Mouse (Mus musculus) liver, embryonic 12.5 days (tissue): ENCODE data around the gene Trpt1. TPM values are rescaled to one million over a fixed set of nuclear protein-coding genes. Genes with fewer than 3 reads are reported as not detected.
A peak's percentile ranks its signal among the peaks of the same experiment; 100 is the strongest.

Source experiments
- ATAC-seq: fragments of 200-750 bp; cut with Nextera tagmentation; 2 replicates; pipeline ENCODE4 v1.8.0; 2017; ENCODE audit warnings: moderate number of reproducible peaks, mild to moderate bottlenecking, moderate library complexity
- H3K27ac ChIP-seq: fragments of 300-500 bp; sonication (generic); 2 replicates; pipeline ENCODE4 v1.5.1; 2016; ENCODE audit warnings: mild to moderate bottlenecking
- H3K27me3 ChIP-seq: fragments of 300-500 bp; sonication (generic); replicated peaks from 2 replicates; pipeline ENCODE4 v1.6.1; 2016; ENCODE audit warnings: mild to moderate bottlenecking, moderate library complexity
- H3K36me3 ChIP-seq: fragments of 300-500 bp; sonication (generic); 2 replicates; pipeline ENCODE4 v1.6.1; 2016; ENCODE audit warnings: mild to moderate bottlenecking, moderate library complexity
- H3K4me1 ChIP-seq: fragments of 300-500 bp; sonication (generic); 2 replicates; pipeline ENCODE4 v1.6.1; 2016
- H3K4me2 ChIP-seq: fragments of 300-500 bp; sonication (generic); 2 replicates; pipeline ENCODE4 v1.6.1; 2016; ENCODE audit warnings: mild to moderate bottlenecking, moderate library complexity
- H3K4me3 ChIP-seq: fragments of 300-500 bp; sonication (generic); 2 replicates; pipeline ENCODE4 v1.5.1; 2016; ENCODE audit warnings: mild to moderate bottlenecking, moderate library complexity
- H3K9ac ChIP-seq: fragments of 300-500 bp; sonication (generic); 2 replicates; pipeline ENCODE4 v1.6.1; 2016; ENCODE audit warnings: mild to moderate bottlenecking, moderate library complexity
- H3K9me3 ChIP-seq: fragments of 300-500 bp; sonication (generic); replicated peaks from 2 replicates; pipeline ENCODE4 v1.6.1; 2016; ENCODE audit warnings: mild to moderate bottlenecking, moderate library complexity
- WGBS: fragments of 180-500 bp; shearing (Covaris S2); methylation state at CpG from one replicate; pipeline ENCODE4 v1.1.7; 2016; ENCODE audit not compliant: insufficient replicate concordance; 5-methylcytosine and 5-hydroxymethylcytosine counted together
- polyA plus RNA-seq: library from polyadenylated mRNA; unstranded; fragments of >200 nt; fragmentation: Nextera tagmentation; extraction: Ambion mirVana; gene quantifications from 2 replicates; pipeline ENCODE4 v1.2.1, GENCODE M21; 2016

Trpt1 gene
- polyA plus RNA-seq = 2.2 and 2.5 TPM in 2 replicates

DNA sequence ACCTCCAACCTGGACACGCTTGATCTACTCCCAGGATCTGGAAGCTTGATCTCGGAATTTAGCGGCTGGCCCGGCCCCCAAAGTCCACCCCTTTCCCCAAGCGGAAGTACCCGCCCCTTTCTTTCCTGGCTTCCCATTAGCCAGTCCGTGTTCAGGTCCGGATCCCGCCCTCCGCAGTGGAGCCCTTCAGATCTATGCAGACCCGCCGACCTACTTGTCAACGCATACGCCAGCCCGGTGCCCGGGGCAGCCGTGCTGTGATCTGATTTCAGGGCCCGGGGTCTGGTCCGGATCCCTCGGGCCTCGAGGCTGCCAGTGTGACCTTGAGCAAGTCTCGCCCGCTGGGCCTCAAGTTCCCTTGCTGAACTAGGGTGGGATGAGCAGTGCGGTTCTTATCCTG is at the start of gene Trpt1, which contains the start of gene Nudt22:
Gene Trpt1 (plus strand): TSS at position 126 of the 400 bp plus-strand sequence.
Gene Nudt22 (minus strand): TSS at position 112 of the 400 bp plus-strand sequence.
- WGBS = 1% methylated on average over 24 of the region's 24 CpGs
- Histone ChIP-seq H3K9me3 (no peaks in the 10 kb centered on the region), H3K4me3 (peak within 1 kb of the TSS; percentile 66), H3K4me2 (peak within 1 kb of the TSS; percentile 93), H3K4me1 (peaks cover 63% of the 10 kb centered on the region), H3K27me3 (no peaks in the 10 kb centered on the region), H3K9ac (peak within 1 kb of the TSS; percentile 74), H3K36me3 (peaks cover 34% of the 10 kb centered on the region), H3K27ac (peak within 1 kb of the TSS; percentile 75)
- peak; percentile 72 for ATAC-seq

DNA sequence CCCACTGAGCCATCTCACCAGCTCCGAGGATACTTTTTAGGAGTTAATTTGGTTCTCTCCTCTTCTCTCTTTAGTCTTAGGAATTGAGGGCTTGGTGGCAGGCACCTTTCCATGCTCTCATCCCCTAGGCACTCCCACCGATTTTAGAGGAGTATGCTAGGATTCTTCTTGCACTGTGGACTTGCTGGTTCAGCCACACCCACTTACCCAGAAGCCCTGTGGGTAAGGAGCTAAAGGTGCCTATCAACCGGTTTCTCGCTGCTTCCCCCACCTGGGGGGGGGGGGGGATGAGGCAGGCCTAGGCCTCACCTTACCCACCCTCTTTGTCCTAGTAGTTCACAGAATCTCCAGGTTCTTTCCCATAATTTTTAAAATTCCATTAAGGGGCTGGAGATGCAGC is 48.2 kb upstream of the Trpt1 start:
- WGBS = 53% methylated on average over 4 of the region's 4 CpGs
- no peaks in the 10 kb centered on the region for H3K27me3 ChIP-seq
- no peak overlapping the region for H3K9ac ChIP-seq
- peaks cover 26% of the 10 kb centered on the region for H3K36me3 ChIP-seq
- peaks cover 53% of the 10 kb centered on the region for H3K4me1 ChIP-seq
- H3K4me3 ChIP-seq = no peak overlapping the region
- H3K9me3 ChIP-seq = no peaks in the 10 kb centered on the region
- H3K27ac ChIP-seq = peak overlapping the region; percentile 31; the same call in 1 of the 2 replicates
- no peak overlapping the region for H3K4me2 ChIP-seq
- no peak for ATAC-seq

DNA sequence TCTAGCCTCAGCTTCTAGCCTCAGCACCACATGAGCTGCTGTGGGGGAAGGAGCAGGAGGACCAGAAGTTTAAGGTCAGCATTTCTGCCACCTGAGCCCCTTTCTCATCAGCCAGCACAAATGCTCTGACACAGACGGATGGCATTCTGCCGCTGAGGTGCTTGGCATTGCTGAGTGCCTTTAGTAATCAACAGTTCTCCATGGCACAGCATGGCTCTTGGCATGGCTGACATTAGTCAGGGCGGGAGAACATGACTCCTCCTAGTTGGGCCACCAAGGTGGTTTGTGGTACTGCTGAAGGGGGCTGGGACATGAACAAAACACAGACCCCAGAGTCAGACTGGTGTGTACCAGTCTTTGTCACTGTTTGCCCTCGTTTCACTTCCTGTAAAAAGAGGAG is 47.7 kb upstream of the Trpt1 start:
- H3K4me2 ChIP-seq = no peak overlapping the region
- peaks cover 28% of the 10 kb centered on the region for H3K36me3 ChIP-seq
- peaks cover 53% of the 10 kb centered on the region for H3K4me1 ChIP-seq
- H3K4me3 ChIP-seq = no peak overlapping the region
- peak overlapping the region; percentile 31; the same call in 1 of the 2 replicates for H3K27ac ChIP-seq
- no peaks in the 10 kb centered on the region for H3K9me3 ChIP-seq
- 69% methylated on average over 4 of the region's 4 CpGs for WGBS
- ATAC-seq = no peak
- no peaks in the 10 kb centered on the region for H3K27me3 ChIP-seq
- H3K9ac ChIP-seq = no peak overlapping the region

DNA sequence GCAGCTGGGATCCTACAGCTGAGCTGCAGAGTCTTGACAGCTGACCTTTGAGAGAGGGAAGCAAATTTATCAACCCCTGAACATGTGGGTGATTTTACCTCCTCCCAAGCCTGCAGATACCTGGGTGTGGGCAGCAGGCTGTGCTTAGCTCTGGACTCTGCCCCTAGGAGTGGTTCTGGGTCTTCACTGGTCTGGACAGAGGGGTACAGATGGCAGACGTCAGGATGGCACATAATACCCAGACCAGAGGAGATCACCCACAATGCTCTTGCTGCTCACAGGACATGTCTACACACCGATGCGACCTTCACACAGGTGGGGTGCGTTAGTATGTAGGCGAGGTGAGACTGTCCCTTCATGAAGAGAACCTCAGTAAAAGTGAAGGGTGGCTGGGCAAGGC is 46.4 kb upstream of the Trpt1 start:
- 0 out of 2 replicates have a peak overlapping the region, but pooled peaks have one; percentile 99 for H3K4me2 ChIP-seq
- no peak overlapping the region for H3K27ac ChIP-seq
- WGBS = 84% methylated on average over 5 of the region's 5 CpGs
- H3K4me1 ChIP-seq = peaks cover 51% of the 10 kb centered on the region
- H3K9me3 ChIP-seq = no peaks in the 10 kb centered on the region
- no peaks in the 10 kb centered on the region for H3K27me3 ChIP-seq
- no peak for ATAC-seq
- no peak overlapping the region for H3K9ac ChIP-seq
- H3K36me3 ChIP-seq = peaks cover 36% of the 10 kb centered on the region
- H3K4me3 ChIP-seq = no peak overlapping the region

DNA sequence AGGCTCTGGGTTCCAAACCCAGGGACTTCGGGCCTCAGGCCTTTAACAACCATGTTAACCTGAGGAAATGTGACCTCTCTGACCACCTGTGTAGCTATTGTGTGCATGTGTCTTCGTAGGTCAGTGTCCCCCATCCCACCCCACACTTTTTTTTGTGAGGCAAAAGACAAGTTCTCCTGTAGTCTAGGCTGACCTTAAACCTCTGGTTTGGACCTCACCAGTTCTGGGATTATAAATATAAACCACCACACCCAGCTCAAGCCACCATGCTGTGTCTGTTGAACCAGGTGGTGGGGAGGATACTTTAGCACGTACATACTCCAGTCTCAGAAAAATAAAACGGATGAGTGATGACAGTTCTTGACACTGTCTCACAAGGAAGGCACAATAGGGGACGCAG is 46.0 kb upstream of the Trpt1 start:
- peak overlapping the region; percentile 70 for H3K4me3 ChIP-seq
- H3K36me3 ChIP-seq = peaks cover 36% of the 10 kb centered on the region
- ATAC-seq = no peak
- H3K27ac ChIP-seq = no peak overlapping the region; the same call in 1 of the 2 replicates
- H3K4me2 ChIP-seq = peak overlapping the region; percentile 99
- WGBS = 63% methylated on average over 5 of the region's 5 CpGs
- no peaks in the 10 kb centered on the region for H3K27me3 ChIP-seq
- H3K4me1 ChIP-seq = peaks cover 51% of the 10 kb centered on the region
- H3K9me3 ChIP-seq = no peaks in the 10 kb centered on the region
- no peak overlapping the region for H3K9ac ChIP-seq

DNA sequence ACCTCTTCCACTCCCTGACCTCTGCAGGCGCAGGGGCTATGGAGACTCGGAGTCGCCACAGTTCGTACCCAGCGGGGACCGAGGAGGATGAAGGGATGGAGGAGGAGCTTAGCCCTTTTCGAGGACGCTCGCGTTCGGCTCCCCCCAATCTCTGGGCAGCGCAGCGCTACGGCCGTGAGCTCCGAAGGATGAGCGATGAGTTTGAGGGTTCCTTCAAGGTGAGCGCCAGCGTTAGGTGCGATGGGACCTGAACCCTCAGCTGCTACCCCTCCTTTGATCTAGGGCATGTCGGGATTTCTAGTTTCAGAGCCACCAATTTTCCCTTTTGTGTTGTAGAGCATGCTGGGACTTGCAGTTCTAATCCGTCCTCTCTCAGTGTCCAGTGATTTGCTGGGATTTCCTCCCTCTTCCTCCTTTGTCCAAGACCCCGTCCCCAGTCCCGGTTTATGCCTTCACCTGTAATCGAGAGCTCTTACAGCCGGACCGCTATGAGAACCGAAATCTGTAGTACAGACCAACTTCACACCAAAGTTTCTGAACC is 45.2 kb upstream of the Trpt1 start:
- Histone ChIP-seq H3K27ac (peak overlapping the region; percentile 93), H3K4me1 (peaks cover 51% of the 10 kb centered on the region), H3K27me3 (no peaks in the 10 kb centered on the region), H3K9me3 (no peaks in the 10 kb centered on the region), H3K9ac (peak overlapping the region; percentile 81), H3K4me2 (peak overlapping the region; percentile 99), H3K4me3 (peak overlapping the region; percentile 70), H3K36me3 (peaks cover 37% of the 10 kb centered on the region)
- WGBS = under 1% methylated on average over 28 of the region's 28 CpGs
- peak; percentile 31 for ATAC-seq

DNA sequence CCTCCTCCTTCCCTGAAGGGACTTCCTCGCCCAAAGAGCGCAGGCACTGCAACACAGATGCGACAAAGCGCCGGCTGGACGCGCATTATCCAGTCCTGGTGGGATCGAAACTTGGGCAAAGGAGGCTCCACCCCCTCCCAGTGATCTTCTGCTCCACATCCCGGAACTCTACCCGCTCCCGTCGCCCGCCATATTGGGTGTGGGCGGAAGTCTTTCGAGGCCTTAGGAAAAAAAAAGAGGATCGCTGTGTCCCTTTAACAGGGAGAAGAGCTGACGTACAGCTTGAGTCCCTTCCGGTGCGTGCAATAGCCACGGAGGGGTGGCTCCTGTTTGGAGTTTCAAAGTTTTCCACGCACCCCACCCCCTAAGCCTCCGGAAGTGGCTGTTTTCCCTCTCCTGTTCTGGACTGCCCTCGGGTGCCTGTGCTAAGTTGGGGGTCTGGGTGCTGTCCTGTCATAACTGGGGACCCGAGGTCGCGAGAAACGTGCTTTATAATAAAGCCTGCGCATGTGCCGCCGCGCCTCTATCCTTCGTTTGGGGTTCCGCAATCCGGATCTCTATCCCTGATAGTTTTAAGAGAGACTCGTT is 44.5 kb upstream of the Trpt1 start:
- ATAC-seq = peak; percentile 71
- Histone ChIP-seq H3K4me2 (peak overlapping the region; percentile 99), H3K9me3 (no peaks in the 10 kb centered on the region), H3K27me3 (no peaks in the 10 kb centered on the region), H3K4me1 (peaks cover 51% of the 10 kb centered on the region), H3K4me3 (peak overlapping the region; percentile 70), H3K9ac (peak overlapping the region; percentile 81), H3K36me3 (peaks cover 37% of the 10 kb centered on the region), H3K27ac (peak overlapping the region; percentile 93)
- WGBS = under 1% methylated on average over 35 of the region's 35 CpGs

DNA sequence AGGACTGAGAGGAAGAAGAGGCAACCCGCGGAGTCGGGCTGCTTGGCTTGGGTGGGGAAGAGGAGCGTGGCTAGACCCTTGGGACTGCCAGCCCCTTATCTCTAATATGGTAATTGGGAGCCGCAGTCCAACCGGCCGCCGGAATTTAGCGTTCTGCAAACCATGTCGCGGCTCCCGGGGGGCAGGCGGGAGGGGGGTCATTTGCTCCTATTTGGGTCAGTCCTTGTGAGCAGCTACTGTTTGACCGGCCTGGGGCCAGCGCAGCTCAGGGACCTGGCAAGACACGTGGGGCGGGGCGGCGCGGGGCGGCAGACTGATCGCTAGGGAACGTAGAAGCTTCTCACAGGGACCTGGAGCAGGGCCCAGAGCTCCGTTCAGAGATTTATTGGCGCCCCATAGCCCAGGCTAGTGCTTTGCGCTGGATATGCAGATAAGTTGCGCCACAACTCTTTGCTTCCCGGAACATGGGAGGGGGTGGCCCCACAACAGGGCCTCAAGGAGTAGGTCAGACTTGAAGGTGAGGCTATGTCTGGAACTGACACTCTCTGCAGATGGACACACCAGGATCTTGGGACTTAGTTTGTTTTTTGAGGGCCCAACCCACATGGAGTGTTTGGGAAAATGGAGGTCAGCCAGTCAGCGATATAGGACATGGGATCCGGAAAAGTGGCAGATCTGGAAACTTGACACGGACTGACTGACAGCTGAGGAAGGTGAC is 43.8 kb upstream of the Trpt1 start:
- Histone ChIP-seq H3K4me1 (peaks cover 51% of the 10 kb centered on the region), H3K4me2 (peak overlapping the region; percentile 99)

DNA sequence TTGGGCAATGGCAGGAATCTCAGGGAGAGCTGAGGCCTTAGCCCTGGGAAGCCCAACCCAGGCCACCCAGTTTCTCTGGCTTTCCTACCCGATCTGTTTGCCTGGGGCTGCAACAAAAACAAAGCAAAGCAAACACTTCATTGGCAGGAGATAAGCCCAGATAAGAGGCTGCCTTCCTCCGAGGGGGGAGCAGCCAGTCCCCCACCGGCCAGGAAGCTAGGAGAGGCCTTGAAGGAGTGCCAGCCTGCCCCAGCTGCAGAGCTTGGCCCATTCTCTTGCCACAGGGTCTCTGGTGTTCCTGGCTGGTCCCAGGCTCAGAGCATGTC is 43.3 kb upstream of the Trpt1 start:
- peak; percentile 5; the same call in 1 of the 2 replicates for ATAC-seq
- Histone ChIP-seq H3K9me3 (no peaks in the 10 kb centered on the region), H3K4me2 (peak overlapping the region; percentile 99), H3K27ac (peak overlapping the region; percentile 93), H3K4me3 (peak overlapping the region; percentile 70), H3K36me3 (peaks cover 45% of the 10 kb centered on the region), H3K9ac (peak overlapping the region; percentile 81), H3K4me1 (peaks cover 50% of the 10 kb centered on the region), H3K27me3 (no peaks in the 10 kb centered on the region)
- 1% methylated on average over 3 of the region's 3 CpGs for WGBS

More for the DNA sequence above, 43.8 kb upstream of the Trpt1 start:
- H3K27me3 ChIP-seq = no peaks in the 10 kb centered on the region
- H3K4me3 ChIP-seq = peak overlapping the region; percentile 70
- H3K9me3 ChIP-seq = no peaks in the 10 kb centered on the region
- WGBS = 2% methylated on average over 31 of the region's 31 CpGs
- ATAC-seq = peak; percentile 31
- H3K9ac ChIP-seq = peak overlapping the region; percentile 81
- H3K27ac ChIP-seq = peak overlapping the region; percentile 93
- H3K36me3 ChIP-seq = peaks cover 40% of the 10 kb centered on the region

DNA sequence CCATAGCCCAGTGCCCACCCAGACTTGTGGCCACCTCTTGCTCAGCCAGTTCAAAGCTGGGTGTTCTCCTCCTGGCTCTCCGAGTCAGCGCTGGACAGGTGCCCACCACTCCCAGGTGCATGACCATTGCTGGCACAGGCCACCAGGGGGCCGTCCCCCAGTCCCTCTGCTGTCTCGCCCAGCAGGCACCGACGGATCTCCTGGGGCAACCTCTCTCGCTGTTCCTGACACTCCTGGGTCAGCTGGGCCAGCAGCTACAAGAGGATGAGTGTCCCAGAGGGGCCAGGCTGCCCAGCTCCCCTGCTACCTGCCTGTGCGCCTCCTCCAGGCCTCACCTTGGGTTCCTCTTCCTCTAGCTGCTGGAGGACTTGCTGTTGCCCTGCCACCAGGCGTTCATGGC is 41.9 kb upstream of the Trpt1 start:
- Histone ChIP-seq H3K4me1 (peaks cover 44% of the 10 kb centered on the region), H3K4me2 (no peak overlapping the region), H3K4me3 (no peak overlapping the region), H3K27ac (0 out of 2 replicates have a peak overlapping the region, but pooled peaks have one; percentile 2), H3K36me3 (peaks cover 55% of the 10 kb centered on the region), H3K27me3 (no peaks in the 10 kb centered on the region), H3K9me3 (no peaks in the 10 kb centered on the region), H3K9ac (no peak overlapping the region)
- no peak for ATAC-seq
- WGBS = 67% methylated on average over 9 of the region's 9 CpGs

DNA sequence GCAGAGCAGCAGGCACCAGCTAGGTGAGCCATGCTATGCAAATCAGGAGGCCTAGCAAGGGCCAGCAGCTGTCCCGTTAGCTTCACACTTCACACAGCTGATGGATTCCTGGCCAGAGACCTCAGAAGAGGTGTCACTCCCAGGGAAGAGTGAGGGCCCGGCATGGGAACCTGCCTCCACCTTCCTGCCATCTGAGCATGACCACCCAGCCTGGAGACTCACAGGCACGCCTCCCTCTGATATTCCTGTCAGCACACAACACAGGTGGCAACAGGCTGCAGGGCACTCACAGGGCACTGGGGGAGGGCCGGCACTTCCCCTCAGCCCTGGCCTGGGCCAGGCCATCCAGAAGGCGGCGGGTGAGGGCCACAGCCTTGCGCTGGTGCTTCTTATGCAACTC is 40.5 kb upstream of the Trpt1 start:
- H3K27me3 ChIP-seq = no peaks in the 10 kb centered on the region
- no peak overlapping the region for H3K4me2 ChIP-seq
- no peak overlapping the region for H3K9ac ChIP-seq

DNA sequence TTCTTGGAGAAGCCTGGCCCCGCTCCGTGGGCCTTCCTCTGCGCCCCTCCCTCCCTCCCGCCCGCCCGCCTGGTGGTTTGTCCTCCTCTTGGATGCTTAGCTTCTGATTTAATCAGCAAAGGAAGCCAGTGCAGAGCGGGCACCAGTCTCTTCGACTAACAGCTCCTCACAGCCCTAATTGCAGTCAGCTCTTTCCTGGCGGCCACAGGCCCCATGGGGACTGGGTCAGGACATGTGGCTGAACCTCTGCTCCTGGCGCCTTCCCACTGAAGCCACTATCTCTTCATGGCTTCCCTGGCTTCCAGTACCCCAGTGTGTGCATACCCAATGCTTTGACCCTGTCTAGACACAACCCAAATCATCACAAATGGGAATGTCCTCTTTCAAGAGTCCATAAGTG is 39.5 kb upstream of the Trpt1 start:
- Histone ChIP-seq H3K27ac (no peak overlapping the region), H3K9ac (no peak overlapping the region), H3K4me2 (no peak overlapping the region), H3K4me1 (peaks cover 21% of the 10 kb centered on the region), H3K9me3 (no peaks in the 10 kb centered on the region), H3K36me3 (peaks cover 74% of the 10 kb centered on the region), H3K27me3 (no peaks in the 10 kb centered on the region), H3K4me3 (no peak overlapping the region)
- WGBS = 72% methylated on average over 10 of the region's 10 CpGs
- no peak for ATAC-seq

More for the DNA sequence above, 40.5 kb upstream of the Trpt1 start:
- H3K4me3 ChIP-seq = no peak overlapping the region
- H3K4me1 ChIP-seq = peaks cover 30% of the 10 kb centered on the region
- no peak overlapping the region for H3K27ac ChIP-seq
- WGBS = 81% methylated on average over 7 of the region's 7 CpGs
- peaks cover 69% of the 10 kb centered on the region for H3K36me3 ChIP-seq
- H3K9me3 ChIP-seq = no peaks in the 10 kb centered on the region
- no peak for ATAC-seq
